Mouse (Mus musculus): ENCODE results near the gene Mrpl52. TPM values are rescaled to one million over a fixed set of nuclear protein-coding genes. Genes with fewer than 3 reads are reported as not detected.

The Mrpl52 gene
- polyA plus RNA-seq, 2 experiments: 177 to 218 TPM

- 4% methylated on average over 23 of the region's 23 CpGs for WGBS (ENCODE audit: insufficient replicate concordance)
- DNase-seq (ENCODE audit: low read depth in 3 of 3, low spot score in 3 of 3): no peak
Observed at GRCm38 (mm10) chr14:54475941-54476844, 49.5 kb downstream of the Mrpl52 start, which contains the start of gene Rem2. TSS of gene Rem2 (plus strand) at chr14:54476100.

GRCm38 (mm10) chr14:54477172-54477909 lies 50.6 kb downstream of the Mrpl52 start:
- Histone ChIP-seq H3K4me2 (ENCODE audit: low read depth) (no peak overlapping the region), H3K27me3 (ENCODE audit: control insufficient read depth, insufficient read depth, low read length) (peaks cover 52% of the 10 kb centered on the region)
- TF ChIP-seq EP300 (IDR thresholded peaks at IDR 0.05; ENCODE audit: low read depth) (no peak), CTCF (IDR thresholded peaks at IDR 0.05; ENCODE audit: low read depth) (no peak)

More at GRCm38 (mm10) chr14:54475941-54476844, 49.5 kb downstream of the Mrpl52 start, which contains the start of gene Rem2:
- no peak for ATAC-seq (ENCODE audit: insufficient read depth)
- Histone ChIP-seq H3K4me3 (ENCODE audit: insufficient read depth in 1 of 2, low read depth in 2 of 2, low read length in 2 of 2) (peak within 1 kb of the TSS; percentile 16 to 31; a peak in 3 of 4 replicates), H3K4me2 (ENCODE audit: low read depth) (peak within 1 kb of the TSS; percentile 52), H3K9me3 (ENCODE audit: control insufficient read depth, low read length) (no peaks in the 10 kb centered on the region), H3K4me1 (replicated peaks; ENCODE audit: control insufficient read depth in 2 of 2, insufficient read depth in 2 of 2, low read length in 1 of 2) (peaks cover 0 to 3% of the 10 kb centered on the region in 2 experiments; a peak in 2 of 4 replicates), H3K36me3 (replicated peaks; ENCODE audit: control insufficient read depth, insufficient read depth, low read depth) (no peaks in the 10 kb centered on the region), H3K27me3 (ENCODE audit: control insufficient read depth, insufficient read depth, low read length) (peaks cover 52% of the 10 kb centered on the region), H3K9ac (replicated peaks) (no peak within 1 kb of the TSS), H3K27ac (no peak within 1 kb of the TSS)
- TF ChIP-seq CTCF (IDR thresholded peaks at IDR 0.05; ENCODE audit: low read depth) (no peak), EP300 (IDR thresholded peaks at IDR 0.05; ENCODE audit: low read depth) (no peak)

More at GRCm38 (mm10) chr14:54477172-54477909, 50.6 kb downstream of the Mrpl52 start:
- H3K27ac ChIP-seq: no peak overlapping the region
- ATAC-seq (ENCODE audit: insufficient read depth): no peak
- no peaks in the 10 kb centered on the region for H3K9me3 ChIP-seq (ENCODE audit: control insufficient read depth, low read length)
- H3K4me1 ChIP-seq (replicated peaks; ENCODE audit: control insufficient read depth in 2 of 2, insufficient read depth in 2 of 2, low read length in 1 of 2): peaks cover 0 to 3% of the 10 kb centered on the region in 2 experiments; a peak in 1 of 4 replicates
- no peak overlapping the region for H3K9ac ChIP-seq (replicated peaks)
- DNase-seq (ENCODE audit: low read depth in 3 of 3, low spot score in 3 of 3): no peak
- no peaks in the 10 kb centered on the region for H3K36me3 ChIP-seq (replicated peaks; ENCODE audit: control insufficient read depth, insufficient read depth, low read depth)
- WGBS (ENCODE audit: insufficient replicate concordance): 61% methylated on average over 15 of the region's 15 CpGs
- no peak overlapping the region for H3K4me3 ChIP-seq (ENCODE audit: insufficient read depth in 1 of 2, low read depth in 2 of 2, low read length in 2 of 2)

Other genes with a start within 250 kb of the Mrpl52 start
- gene Dad1, start 172.8 kb upstream of the Mrpl52 start, polyA plus RNA-seq (2012; rRNA removed): 133 and 145 TPM in 2 replicates
- 221 and 224 TPM in 2 replicates for gene Dad1, start 172.8 kb upstream of the Mrpl52 start, polyA plus RNA-seq (2014; fragmentation: Nextera tagmentation; extraction: Ambion mirVana)
- gene Abhd4, start 172.7 kb upstream of the Mrpl52 start, polyA plus RNA-seq (2012; rRNA removed): 5.9 and 6.1 TPM in 2 replicates
- 14.9 and 18.3 TPM in 2 replicates for gene Abhd4, start 172.7 kb upstream of the Mrpl52 start, polyA plus RNA-seq (2014; fragmentation: Nextera tagmentation; extraction: Ambion mirVana)
- gene Olfr49, start 142.0 kb upstream of the Mrpl52 start, polyA plus RNA-seq (2012; rRNA removed): not detected in 2 replicates
- gene Olfr49, start 142.0 kb upstream of the Mrpl52 start, polyA plus RNA-seq (2014; fragmentation: Nextera tagmentation; extraction: Ambion mirVana): not detected in 2 replicates
- gene Oxa1l, start 66.1 kb upstream of the Mrpl52 start, polyA plus RNA-seq (2012; rRNA removed): 27.9 and 29.8 TPM in 2 replicates
- gene Oxa1l, start 66.1 kb upstream of the Mrpl52 start, polyA plus RNA-seq (2014; fragmentation: Nextera tagmentation; extraction: Ambion mirVana): 17.4 and 20.1 TPM in 2 replicates
- 7.8 and 8.7 TPM in 2 replicates for gene Slc7a7, start 9.1 kb upstream of the Mrpl52 start, polyA plus RNA-seq (2012; rRNA removed)
- 4.9 and 6.2 TPM in 2 replicates for gene Slc7a7, start 9.1 kb upstream of the Mrpl52 start, polyA plus RNA-seq (2014; fragmentation: Nextera tagmentation; extraction: Ambion mirVana)
- gene Mmp14, start 4.7 kb downstream of the Mrpl52 start, polyA plus RNA-seq (2012; rRNA removed): 17.7 and 19.0 TPM in 2 replicates
- 14.4 and 15.5 TPM in 2 replicates for gene Mmp14, start 4.7 kb downstream of the Mrpl52 start, polyA plus RNA-seq (2014; fragmentation: Nextera tagmentation; extraction: Ambion mirVana)
- gene Lrp10, start 37.2 kb downstream of the Mrpl52 start, polyA plus RNA-seq (2012; rRNA removed): 12.8 and 12.9 TPM in 2 replicates
- gene Lrp10, start 37.2 kb downstream of the Mrpl52 start, polyA plus RNA-seq (2014; fragmentation: Nextera tagmentation; extraction: Ambion mirVana): 11.1 and 17.2 TPM in 2 replicates
- 0.09 and 0.12 TPM in 2 replicates for gene Rem2, start 49.2 kb downstream of the Mrpl52 start, polyA plus RNA-seq (2012; rRNA removed)
- gene Rem2, start 49.2 kb downstream of the Mrpl52 start, polyA plus RNA-seq (2014; fragmentation: Nextera tagmentation; extraction: Ambion mirVana): 0.05 TPM in 1 of 2 replicates, not detected in the other
- 23.1 and 24.5 TPM in 2 replicates for gene Prmt5, start 90.6 kb downstream of the Mrpl52 start, polyA plus RNA-seq (2012; rRNA removed)
- 26.8 and 28.5 TPM in 2 replicates for gene Prmt5, start 90.6 kb downstream of the Mrpl52 start, polyA plus RNA-seq (2014; fragmentation: Nextera tagmentation; extraction: Ambion mirVana)
- gene Haus4, start 127.7 kb downstream of the Mrpl52 start, polyA plus RNA-seq (2012; rRNA removed): 16.5 and 24.2 TPM in 2 replicates
- gene Haus4, start 127.7 kb downstream of the Mrpl52 start, polyA plus RNA-seq (2014; fragmentation: Nextera tagmentation; extraction: Ambion mirVana): 31.6 and 33.7 TPM in 2 replicates
- gene Ajuba, start 150.6 kb downstream of the Mrpl52 start, polyA plus RNA-seq (2012; rRNA removed): 3.7 TPM in 2 replicates
- gene Ajuba, start 150.6 kb downstream of the Mrpl52 start, polyA plus RNA-seq (2014; fragmentation: Nextera tagmentation; extraction: Ambion mirVana): 1.0 and 1.8 TPM in 2 replicates
- 2.2 and 4.3 TPM in 2 replicates for gene 4931414P19Rik, start 179.1 kb downstream of the Mrpl52 start, polyA plus RNA-seq (2012; rRNA removed)
- gene 4931414P19Rik, start 179.1 kb downstream of the Mrpl52 start, polyA plus RNA-seq (2014; fragmentation: Nextera tagmentation; extraction: Ambion mirVana): 1.1 and 1.9 TPM in 2 replicates
- 95.4 and 111 TPM in 2 replicates for gene Psmb5, start 191.1 kb downstream of the Mrpl52 start, polyA plus RNA-seq (2012; rRNA removed)
- 205 and 223 TPM in 2 replicates for gene Psmb5, start 191.1 kb downstream of the Mrpl52 start, polyA plus RNA-seq (2014; fragmentation: Nextera tagmentation; extraction: Ambion mirVana)
- gene Psmb11, start 194.5 kb downstream of the Mrpl52 start, polyA plus RNA-seq (2012; rRNA removed): not detected in 2 replicates
- 0.03 TPM in 1 of 2 replicates, not detected in the other for gene Psmb11, start 194.5 kb downstream of the Mrpl52 start, polyA plus RNA-seq (2014; fragmentation: Nextera tagmentation; extraction: Ambion mirVana)
- gene Gm17606, start 214.0 kb downstream of the Mrpl52 start, polyA plus RNA-seq (2012; rRNA removed): not detected in 2 replicates
- not detected in 2 replicates for gene Gm17606, start 214.0 kb downstream of the Mrpl52 start, polyA plus RNA-seq (2014; fragmentation: Nextera tagmentation; extraction: Ambion mirVana)
- 1.4 and 1.6 TPM in 2 replicates for gene Cdh24, start 214.5 kb downstream of the Mrpl52 start, polyA plus RNA-seq (2012; rRNA removed)
- 0.08 and 0.13 TPM in 2 replicates for gene Cdh24, start 214.5 kb downstream of the Mrpl52 start, polyA plus RNA-seq (2014; fragmentation: Nextera tagmentation; extraction: Ambion mirVana)

Measured in liver, embryonic 14.5 days (tissue).